Comparison of ENCODE assay signal across 8 mouse cellular contexts in genomic region chr7:98672241-98672955, GRCm38 (mm10). TPM values are rescaled to one million over a fixed set of nuclear protein-coding genes. Genes with fewer than 3 reads are reported as not detected.
A peak's percentile ranks its signal among the peaks of the same experiment; 100 is the strongest.
DNase-seq lines count a peak whose midpoint lies in the region; ATAC-seq lines count a peak whose summit lies in the region.

No protein-coding gene starts in this region.

- intact Hi-C loops in left cerebral cortex, postnatal 25 days (cut with DNase I), result no loop called here

- ATAC-seq in hematopoietic stem cell, adult 5-6 weeks (replicated peaks in 1 of 2; ENCODE audit: insufficient read depth in 1 of 2, low FRiP score in 2 of 2, low TSS enrichment in 1 of 2, low read depth in 1 of 2, poor library complexity in 2 of 2, severe bottlenecking in 2 of 2), result peak; percentile 46 to 60; a peak in 3 of 4 replicates

- DNase-seq in adrenal gland, postnatal 14 days, result peak; percentile 7
- DNase-seq in adrenal gland, adult (ENCODE audit: inconsistent age in 2 of 2, low spot score in 1 of 2), result no peak
- peak; percentile 48 for DNase-seq in testis, postnatal 10 days (ENCODE audit: low spot score)
- DNase-seq in testis, postnatal 14 days (ENCODE audit: low spot score), result no peak
- DNase-seq in yolk sac, embryonic 10.5 days (ENCODE audit: low spot score), result peak; percentile 23
- DNase-seq in spleen, adult 18-20 months, result no peak
- no peak for DNase-seq in left cerebral cortex, postnatal 25 days (ENCODE audit: low spot score in 2 of 2)

RNA-seq across cellular contexts. Expression of gene Emsy, which starts 15.8 kb away (rescaled TPM):
- 31.5 and 40.2 TPM in 2 replicates for total RNA-seq in adrenal gland, postnatal 14 days (2021)
- 51.5 and 60.7 TPM in 2 replicates for total RNA-seq in hematopoietic stem cell, adult 5-6 weeks (2017)
- 10 to 100 TPM; 62.4 to 68.4 TPM for total RNA-seq in left cerebral cortex, postnatal 25 days (2021)

RNA-seq across cellular contexts. Expression of gene Thap12, which starts 30.5 kb away (rescaled TPM):
- 62.3 and 63.7 TPM in 2 replicates for total RNA-seq in adrenal gland, postnatal 14 days (2021)
- 79.3 and 86.2 TPM in 2 replicates for total RNA-seq in hematopoietic stem cell, adult 5-6 weeks (2017)
- total RNA-seq in left cerebral cortex, postnatal 25 days (2021), result 10 to 100 TPM; 60.8 to 61.8 TPM

Comparison
In these comparisons a context has a peak if more than half of its experiments do, and no peak if none do; other contexts are left out.
1. DNase-seq: peak in adrenal gland, postnatal 14 days (single experiment), testis, postnatal 10 days (single experiment) and yolk sac, embryonic 10.5 days (single experiment); none in adrenal gland, adult (0 of 2), testis, postnatal 14 days (single experiment), spleen, adult 18-20 months (0 of 2) and left cerebral cortex, postnatal 25 days (0 of 2).